Mouse (Mus musculus): ENCODE results near the gene Zfp750. TPM values are rescaled to one million over a fixed set of nuclear protein-coding genes. Genes with fewer than 3 reads are reported as not detected.

Gene Zfp750
- total and polyA plus RNA-seq, 3 experiments: 0.06 to 0.08 TPM; not detected in 1

DNA sequence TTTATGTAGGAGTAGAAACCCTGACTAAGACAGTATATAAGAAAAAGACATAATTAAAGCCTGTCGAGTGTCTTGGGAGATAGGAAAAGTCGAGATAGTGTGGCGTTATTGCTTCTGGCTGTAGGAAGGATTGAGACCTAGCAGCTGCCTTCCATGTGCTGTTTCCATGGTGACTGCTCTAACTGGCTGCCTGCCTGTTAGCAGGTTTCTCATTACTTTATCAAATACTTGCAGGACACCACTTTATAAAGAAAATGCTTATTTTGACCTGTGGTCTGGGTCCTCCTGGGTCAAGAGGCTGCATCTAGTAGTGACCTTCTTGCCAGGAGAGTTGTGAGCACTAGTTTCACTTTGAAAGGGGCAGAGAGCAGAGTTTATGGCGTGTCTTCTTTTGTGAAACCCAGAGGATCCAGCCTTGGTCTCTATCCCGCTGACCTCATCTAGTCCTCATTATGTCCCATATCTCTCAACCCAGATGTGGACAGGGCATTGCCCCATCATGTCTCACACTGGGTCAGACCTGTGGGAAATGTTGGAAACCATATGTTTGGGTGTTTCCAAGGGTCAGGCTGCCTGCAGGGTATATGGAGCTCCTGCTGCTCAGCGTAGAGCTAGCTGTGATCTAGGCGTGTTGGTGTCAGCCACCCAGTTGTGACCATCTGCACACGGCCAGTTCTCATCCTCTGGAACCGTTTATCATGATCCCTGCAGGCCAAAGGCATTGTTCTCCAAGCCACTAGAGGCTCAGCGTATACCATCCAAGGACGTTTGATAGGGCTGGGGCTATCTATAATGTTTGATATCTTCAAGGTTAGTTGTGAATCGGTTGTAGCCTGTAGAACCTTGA, 30.1 kb upstream of the Zfp750 start (continued):
- TF ChIP-seq NELFE (IDR thresholded peaks at IDR 0.05; ENCODE audit: low read depth, low read length) (no peak), RCOR1 (IDR thresholded peaks at IDR 0.05; ENCODE audit: low read depth, low read length) (no peak), POLR2A (IDR thresholded peaks at IDR 0.05; ENCODE audit: control insufficient read depth in 1 of 2, insufficient read depth in 1 of 2, low read depth in 1 of 2, low read length in 2 of 2, poor library complexity in 1 of 2) (no peak), MYB (IDR thresholded peaks at IDR 0.05; ENCODE audit: low read depth, low read length) (no peak)

DNA sequence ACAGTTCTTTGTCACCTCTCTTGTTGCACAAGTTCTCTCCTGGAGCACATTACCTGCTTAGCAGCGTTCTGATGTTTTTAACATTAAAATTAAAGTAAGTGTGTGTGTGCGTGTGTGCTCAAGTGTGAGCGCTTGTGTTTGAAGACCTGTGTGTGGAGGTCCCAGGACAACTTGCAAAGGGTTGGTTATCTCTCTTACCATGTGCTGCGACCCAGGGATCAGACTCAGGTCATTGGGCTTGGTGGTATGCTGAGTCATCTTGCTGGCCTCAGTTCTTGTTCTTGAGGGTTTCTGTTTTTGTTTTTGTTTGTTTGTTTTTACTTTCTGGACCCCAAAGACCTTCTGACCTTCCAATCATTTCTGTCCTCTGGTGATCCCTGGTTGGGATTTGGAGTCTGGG, 28.8 kb upstream of the Zfp750 start:
- Histone ChIP-seq H3K79me2 (ENCODE audit: control insufficient read depth, insufficient read depth, low read length, poor library complexity) (no peaks in the 10 kb centered on the region), H3K4me3 (ENCODE audit: control insufficient read depth in 1 of 2, insufficient read depth in 1 of 2, low read depth in 2 of 2, low read length in 2 of 2) (no peak overlapping the region), H3K4me1 (ENCODE audit: control insufficient read depth in 1 of 2, insufficient read depth in 2 of 2, low read length in 2 of 2) (peaks cover 37% of the 10 kb centered on the region in 2 experiments), H3K27me3 (ENCODE audit: control insufficient read depth in 1 of 2, insufficient read depth in 2 of 2, low read length in 2 of 2) (no peaks in the 10 kb centered on the region), H3K27ac (ENCODE audit: control insufficient read depth, low read depth, low read length) (peak overlapping the region; percentile 45), H3K9ac (ENCODE audit: control insufficient read depth, low read depth, low read length, poor library complexity, severe bottlenecking) (peak overlapping the region; percentile 16; the same call in 1 of the 2 replicates), H3K36me3 (ENCODE audit: control insufficient read depth in 1 of 2, insufficient read depth in 2 of 2, low read length in 2 of 2) (peaks cover 2 to 25% of the 10 kb centered on the region in 2 experiments; a peak in 2 of 4 replicates), H3K9me3 (replicated peaks; ENCODE audit: insufficient read depth, low read length) (no peaks in the 10 kb centered on the region)
- no peak for TF ChIP-seq POLR2A (IDR thresholded peaks at IDR 0.05; ENCODE audit: control insufficient read depth in 1 of 2, insufficient read depth in 1 of 2, low read depth in 1 of 2, low read length in 2 of 2, poor library complexity in 1 of 2)
- peak; percentile 49; the same call in 1 of the 2 replicates for TF ChIP-seq USF1 (IDR thresholded peaks at IDR 0.05; ENCODE audit: low read depth, low read length)
- peak; percentile 68 for TF ChIP-seq GATA1 (IDR thresholded peaks at IDR 0.05; ENCODE audit: low read depth, low read length)
- TF ChIP-seq ZMIZ1 (IDR thresholded peaks at IDR 0.05; ENCODE audit: low read depth, low read length): 0 out of 2 replicates have a peak, but pooled peaks have one; percentile 45
- peak; percentile 72 to 79 for TF ChIP-seq EP300 (IDR thresholded peaks at IDR 0.05; ENCODE audit: low read depth in 1 of 2, low read length in 2 of 2)
- no peak; the same call in 1 of the 2 replicates for TF ChIP-seq KAT2A (conservative IDR thresholded peaks at IDR 0.05; ENCODE audit: low read depth, low read length)
- 0 out of 2 replicates have a peak, but pooled peaks have one; percentile 32 for TF ChIP-seq MEF2A (IDR thresholded peaks at IDR 0.05; ENCODE audit: extremely low read depth, insufficient replicate concordance, low read depth, low read length, poor library complexity, severe bottlenecking)
- TF ChIP-seq MYB (IDR thresholded peaks at IDR 0.05; ENCODE audit: low read depth, low read length): no peak
- TF ChIP-seq MAZ (IDR thresholded peaks at IDR 0.05; ENCODE audit: low read depth, low read length): 0 out of 2 replicates have a peak, but pooled peaks have one; percentile 35
- TF ChIP-seq POLR2AphosphoS2 (IDR thresholded peaks at IDR 0.05; ENCODE audit: low read length): no peak
- TF ChIP-seq JUND (IDR thresholded peaks at IDR 0.05; ENCODE audit: low read depth, low read length): peak; percentile 43; the same call in 1 of the 2 replicates
- no peak for TF ChIP-seq ZKSCAN1 (IDR thresholded peaks at IDR 0.05; ENCODE audit: low read depth, low read length)
- peak; percentile 68 for TF ChIP-seq TAL1 (IDR thresholded peaks at IDR 0.05; ENCODE audit: low read length)
- TF ChIP-seq TCF12 (IDR thresholded peaks at IDR 0.05; ENCODE audit: low read depth, low read length): peak; percentile 78
- TF ChIP-seq BHLHE40 (IDR thresholded peaks at IDR 0.05; ENCODE audit: borderline replicate concordance, low read depth, low read length): no peak; the same call in 1 of the 2 replicates
- peak; percentile 65 for TF ChIP-seq SIN3A (IDR thresholded peaks at IDR 0.05; ENCODE audit: low read length)
- peak; percentile 81 for TF ChIP-seq MAX (IDR thresholded peaks at IDR 0.05; ENCODE audit: low read length)
- peak; percentile 78 for TF ChIP-seq MYC (IDR thresholded peaks at IDR 0.05; ENCODE audit: low read depth, low read length)
- no peak for TF ChIP-seq ELF1 (IDR thresholded peaks at IDR 0.05; ENCODE audit: low read depth, low read length)
- TF ChIP-seq GABPA (IDR thresholded peaks at IDR 0.05; ENCODE audit: low read depth, low read length): peak; percentile 89
- TF ChIP-seq ETS1 (IDR thresholded peaks at IDR 0.05; ENCODE audit: low read depth, low read length): peak; percentile 72
- TF ChIP-seq ZC3H11A (IDR thresholded peaks at IDR 0.05; ENCODE audit: low read depth, low read length): no peak
- TF ChIP-seq MXI1 (IDR thresholded peaks at IDR 0.05; ENCODE audit: low read depth, low read length): peak; percentile 57
- peak; percentile 55; the same call in 1 of the 2 replicates for TF ChIP-seq MAFK (IDR thresholded peaks at IDR 0.05; ENCODE audit: borderline replicate concordance, low read depth, low read length)
- no peak for TF ChIP-seq CHD2 (IDR thresholded peaks at IDR 0.05; ENCODE audit: low read length)
- no peak for TF ChIP-seq CTCF (IDR thresholded peaks at IDR 0.05 in 2 of 3, conservative IDR thresholded peaks at IDR 0.05 in 1 of 3; ENCODE audit: control insufficient read depth in 1 of 3, insufficient read depth in 1 of 3, low read depth in 2 of 3, low read length in 3 of 3, poor library complexity in 1 of 3, severe bottlenecking in 1 of 3)
- TF ChIP-seq RCOR1 (IDR thresholded peaks at IDR 0.05; ENCODE audit: low read depth, low read length): no peak
- TF ChIP-seq ZNF384 (IDR thresholded peaks at IDR 0.05; ENCODE audit: low read depth, low read length): no peak
- peak; percentile 71 for DNase-seq (ENCODE audit: low read depth, low spot score)
